Mouse (Mus musculus): ENCODE results near the gene Mipol1. TPM values are rescaled to one million over a fixed set of nuclear protein-coding genes. Genes with fewer than 3 reads are reported as not detected.

The Mipol1 gene
- total and polyA plus RNA-seq, 3 experiments, result 1.3 to 4.5 (median 4.1) TPM

- Histone ChIP-seq H3K9ac (ENCODE audit: low read depth, low read length) (no peak overlapping the region), H3K27me3 (ENCODE audit: control insufficient read depth, insufficient read depth, low read length) (no peaks in the 10 kb centered on the region), H3K4me3 (no peak overlapping the region), H3K4me1 (ENCODE audit: control insufficient read depth, insufficient read depth, low read length) (no peaks in the 10 kb centered on the region), H3K36me3 (ENCODE audit: control insufficient read depth, insufficient read depth, low read length) (no peaks in the 10 kb centered on the region), H3K79me2 (replicated peaks; ENCODE audit: control insufficient read depth, insufficient read depth, low read length) (no peaks in the 10 kb centered on the region), H3K27ac (no peak overlapping the region)
- intact Hi-C loops (cut with DNase I), result no loop called here
- DNase-seq, result no peak
- TF ChIP-seq EP300 (IDR thresholded peaks at IDR 0.05; ENCODE audit: insufficient read depth, low read depth, low read length) (no peak), POLR2A (IDR thresholded peaks at IDR 0.05; ENCODE audit: insufficient read depth, low read depth, low read length) (no peak), CTCF (IDR thresholded peaks at IDR 0.05) (no peak)
- WGBS, result 82% methylated on average over 4 of the region's 4 CpGs
These were observed 169.3 kb downstream of the Mipol1 start for GRCm38 (mm10) chr12:57399547-57399946.

GRCm38 (mm10) chr12:57400186-57400585 is 170.0 kb downstream of the Mipol1 start:
- H3K4me1 ChIP-seq (ENCODE audit: control insufficient read depth, insufficient read depth, low read length), result no peaks in the 10 kb centered on the region
- H3K27me3 ChIP-seq (ENCODE audit: control insufficient read depth, insufficient read depth, low read length), result no peaks in the 10 kb centered on the region
- TF ChIP-seq EP300 (IDR thresholded peaks at IDR 0.05; ENCODE audit: insufficient read depth, low read depth, low read length) (no peak), POLR2A (IDR thresholded peaks at IDR 0.05; ENCODE audit: insufficient read depth, low read depth, low read length) (no peak), CTCF (IDR thresholded peaks at IDR 0.05) (no peak)
- 67% methylated on average over 4 of the region's 4 CpGs for WGBS
- no peaks in the 10 kb centered on the region for H3K79me2 ChIP-seq (replicated peaks; ENCODE audit: control insufficient read depth, insufficient read depth, low read length)
- H3K9ac ChIP-seq (ENCODE audit: low read depth, low read length), result no peak overlapping the region
- intact Hi-C loops (cut with DNase I), result no loop called here
- DNase-seq, result no peak
- H3K4me3 ChIP-seq, result no peak overlapping the region
- no peaks in the 10 kb centered on the region for H3K36me3 ChIP-seq (ENCODE audit: control insufficient read depth, insufficient read depth, low read length)
- no peak overlapping the region for H3K27ac ChIP-seq

- intact Hi-C loops (cut with DNase I), result no loop called here
These were observed 170.9 kb downstream of the Mipol1 start for GRCm38 (mm10) chr12:57401126-57401525.

GRCm38 (mm10) chr12:57402360-57402759 is 172.1 kb downstream of the Mipol1 start:
- Histone ChIP-seq H3K79me2 (replicated peaks; ENCODE audit: control insufficient read depth, insufficient read depth, low read length) (no peaks in the 10 kb centered on the region), H3K9ac (ENCODE audit: low read depth, low read length) (no peak overlapping the region), H3K27me3 (ENCODE audit: control insufficient read depth, insufficient read depth, low read length) (no peaks in the 10 kb centered on the region), H3K4me1 (ENCODE audit: control insufficient read depth, insufficient read depth, low read length) (no peaks in the 10 kb centered on the region), H3K36me3 (ENCODE audit: control insufficient read depth, insufficient read depth, low read length) (no peaks in the 10 kb centered on the region), H3K4me3 (no peak overlapping the region), H3K27ac (no peak overlapping the region)
- intact Hi-C loops (cut with DNase I), result no loop called here
- TF ChIP-seq POLR2A (IDR thresholded peaks at IDR 0.05; ENCODE audit: insufficient read depth, low read depth, low read length) (no peak), CTCF (IDR thresholded peaks at IDR 0.05) (no peak), EP300 (IDR thresholded peaks at IDR 0.05; ENCODE audit: insufficient read depth, low read depth, low read length) (no peak)
- 88% methylated on average over 6 of the region's 6 CpGs for WGBS
- no peak for DNase-seq

More at GRCm38 (mm10) chr12:57401126-57401525, 170.9 kb downstream of the Mipol1 start:
- H3K4me3 ChIP-seq, result no peak overlapping the region
- no peaks in the 10 kb centered on the region for H3K4me1 ChIP-seq (ENCODE audit: control insufficient read depth, insufficient read depth, low read length)
- DNase-seq, result no peak
- WGBS, result 80% methylated on average over 7 of the region's 7 CpGs
- no peaks in the 10 kb centered on the region for H3K27me3 ChIP-seq (ENCODE audit: control insufficient read depth, insufficient read depth, low read length)
- no peak overlapping the region for H3K27ac ChIP-seq
- TF ChIP-seq POLR2A (IDR thresholded peaks at IDR 0.05; ENCODE audit: insufficient read depth, low read depth, low read length) (no peak), CTCF (IDR thresholded peaks at IDR 0.05) (no peak), EP300 (IDR thresholded peaks at IDR 0.05; ENCODE audit: insufficient read depth, low read depth, low read length) (no peak)
- H3K79me2 ChIP-seq (replicated peaks; ENCODE audit: control insufficient read depth, insufficient read depth, low read length), result no peaks in the 10 kb centered on the region
- H3K9ac ChIP-seq (ENCODE audit: low read depth, low read length), result no peak overlapping the region
- H3K36me3 ChIP-seq (ENCODE audit: control insufficient read depth, insufficient read depth, low read length), result no peaks in the 10 kb centered on the region

- intact Hi-C loops (cut with DNase I), result no loop called here
- Histone ChIP-seq H3K27ac (no peak overlapping the region), H3K36me3 (ENCODE audit: control insufficient read depth, insufficient read depth, low read length) (no peaks in the 10 kb centered on the region), H3K4me1 (ENCODE audit: control insufficient read depth, insufficient read depth, low read length) (no peaks in the 10 kb centered on the region), H3K79me2 (replicated peaks; ENCODE audit: control insufficient read depth, insufficient read depth, low read length) (no peaks in the 10 kb centered on the region), H3K27me3 (ENCODE audit: control insufficient read depth, insufficient read depth, low read length) (no peaks in the 10 kb centered on the region), H3K4me3 (no peak overlapping the region), H3K9ac (ENCODE audit: low read depth, low read length) (no peak overlapping the region)
- TF ChIP-seq EP300 (IDR thresholded peaks at IDR 0.05; ENCODE audit: insufficient read depth, low read depth, low read length), result no peak
- TF ChIP-seq POLR2A (IDR thresholded peaks at IDR 0.05; ENCODE audit: insufficient read depth, low read depth, low read length), result no peak
- TF ChIP-seq CTCF (IDR thresholded peaks at IDR 0.05), result no peak
- no peak for DNase-seq
These were observed 179.7 kb downstream of the Mipol1 start for GRCm38 (mm10) chr12:57409976-57410375.

- no peaks in the 10 kb centered on the region for H3K36me3 ChIP-seq (ENCODE audit: control insufficient read depth, insufficient read depth, low read length)
- H3K79me2 ChIP-seq (replicated peaks; ENCODE audit: control insufficient read depth, insufficient read depth, low read length), result no peaks in the 10 kb centered on the region
- 73% methylated on average over 3 of the region's 3 CpGs for WGBS
- H3K9ac ChIP-seq (ENCODE audit: low read depth, low read length), result no peak overlapping the region
- no peaks in the 10 kb centered on the region for H3K27me3 ChIP-seq (ENCODE audit: control insufficient read depth, insufficient read depth, low read length)
- no peak overlapping the region for H3K4me3 ChIP-seq
- DNase-seq, result no peak
- TF ChIP-seq POLR2A (IDR thresholded peaks at IDR 0.05; ENCODE audit: insufficient read depth, low read depth, low read length) (no peak), EP300 (IDR thresholded peaks at IDR 0.05; ENCODE audit: insufficient read depth, low read depth, low read length) (no peak), CTCF (IDR thresholded peaks at IDR 0.05) (no peak)
- no peaks in the 10 kb centered on the region for H3K4me1 ChIP-seq (ENCODE audit: control insufficient read depth, insufficient read depth, low read length)
- intact Hi-C loops (cut with DNase I), result no loop called here
- H3K27ac ChIP-seq, result no peak overlapping the region
These were observed 183.6 kb downstream of the Mipol1 start for GRCm38 (mm10) chr12:57413833-57414232.

Data from heart, adult 2 months (tissue).